Mouse (Mus musculus) thymus, postnatal 25 days (tissue): ENCODE results near the gene Clasrp.
A peak's percentile ranks its signal among the peaks of the same experiment; 100 is the strongest.

ENCODE experiments used
- DNase-seq: peaks from one replicate; pipeline ENCODE4 v3.0.0; 2022

Clasrp gene

DNA sequence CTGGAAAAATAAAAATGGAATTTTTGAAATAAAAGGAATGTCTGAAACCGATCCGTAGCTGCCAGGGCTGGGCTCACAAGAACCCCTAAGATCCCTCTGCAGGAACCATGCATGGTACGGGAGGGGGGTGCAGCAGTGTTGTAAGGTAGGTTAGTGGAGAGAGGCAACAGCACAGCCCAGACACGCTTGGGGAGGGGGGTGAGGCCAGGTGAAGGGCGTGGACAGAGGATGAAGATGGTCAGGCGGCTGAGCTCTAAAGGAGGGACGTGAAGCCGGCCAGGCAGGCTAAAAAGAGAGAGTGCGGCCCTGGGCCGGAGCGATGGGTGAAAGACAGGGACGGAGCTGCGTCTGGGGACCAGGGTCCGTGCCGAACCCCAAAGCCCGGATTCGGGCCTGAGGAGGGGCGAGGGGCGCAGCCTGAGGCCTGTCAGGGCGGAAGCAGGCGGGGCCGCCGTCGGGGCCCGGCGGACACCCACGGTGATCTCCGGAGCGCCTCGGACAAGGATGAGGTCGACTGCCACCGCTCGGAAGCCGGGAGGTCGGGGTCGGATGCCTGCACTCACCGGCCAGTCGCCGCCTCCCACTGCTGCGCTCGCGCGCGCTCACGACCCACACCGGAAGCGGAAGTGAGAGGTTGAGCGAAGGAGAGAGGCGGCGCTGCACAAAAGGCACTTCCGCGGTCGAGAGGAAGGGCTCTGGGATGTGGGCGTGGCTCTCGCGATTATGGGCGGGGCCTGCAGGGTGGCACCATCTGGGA lies at the start of gene Clasrp:
Gene Clasrp, minus strand, starts transcription at position 638 of the 757 bp plus-strand sequence.
- peak; percentile 97 for DNase-seq

GRCm38 (mm10) chr7:19652614-19653013 lies 48.3 kb upstream of the Clasrp start:
- DNase-seq: no peak

DNA sequence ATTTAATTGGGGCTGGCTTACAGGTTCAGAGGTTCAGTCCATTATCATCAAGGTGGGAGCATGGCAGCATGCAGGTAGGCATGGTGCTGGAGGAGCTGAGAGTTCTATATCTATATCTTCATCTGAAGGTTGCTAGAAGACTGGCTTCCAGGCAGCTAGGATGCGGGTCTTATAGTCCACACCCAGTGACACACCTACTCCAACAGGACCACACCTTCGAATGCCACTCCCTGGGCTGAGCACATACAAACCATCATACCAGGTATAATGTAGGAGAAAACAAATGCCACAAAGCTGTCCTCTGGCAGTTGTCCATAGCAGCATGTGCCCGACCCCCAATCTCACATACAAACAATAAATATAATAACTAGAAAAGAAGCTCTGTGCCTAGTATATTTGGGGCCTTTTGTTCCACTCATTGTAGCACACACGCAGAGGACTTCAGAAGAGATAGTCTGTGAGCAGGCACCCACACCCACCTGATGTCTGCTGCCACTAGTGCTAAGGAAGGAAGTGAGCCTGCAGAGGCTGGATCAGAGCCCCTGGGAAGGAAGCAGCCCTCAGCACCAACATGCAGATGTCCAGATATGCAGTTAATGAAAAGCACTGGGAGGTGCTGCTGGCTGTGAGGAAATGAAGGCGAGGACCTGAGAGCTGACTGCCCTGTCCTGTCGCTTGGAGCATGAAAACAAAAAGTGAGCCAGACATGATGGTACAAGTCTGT lies 46.9 kb upstream of the Clasrp start:
- no peak for DNase-seq

- DNase-seq: no peak
Observed at GRCm38 (mm10) chr7:19641223-19641622, 36.9 kb upstream of the Clasrp start.

DNA sequence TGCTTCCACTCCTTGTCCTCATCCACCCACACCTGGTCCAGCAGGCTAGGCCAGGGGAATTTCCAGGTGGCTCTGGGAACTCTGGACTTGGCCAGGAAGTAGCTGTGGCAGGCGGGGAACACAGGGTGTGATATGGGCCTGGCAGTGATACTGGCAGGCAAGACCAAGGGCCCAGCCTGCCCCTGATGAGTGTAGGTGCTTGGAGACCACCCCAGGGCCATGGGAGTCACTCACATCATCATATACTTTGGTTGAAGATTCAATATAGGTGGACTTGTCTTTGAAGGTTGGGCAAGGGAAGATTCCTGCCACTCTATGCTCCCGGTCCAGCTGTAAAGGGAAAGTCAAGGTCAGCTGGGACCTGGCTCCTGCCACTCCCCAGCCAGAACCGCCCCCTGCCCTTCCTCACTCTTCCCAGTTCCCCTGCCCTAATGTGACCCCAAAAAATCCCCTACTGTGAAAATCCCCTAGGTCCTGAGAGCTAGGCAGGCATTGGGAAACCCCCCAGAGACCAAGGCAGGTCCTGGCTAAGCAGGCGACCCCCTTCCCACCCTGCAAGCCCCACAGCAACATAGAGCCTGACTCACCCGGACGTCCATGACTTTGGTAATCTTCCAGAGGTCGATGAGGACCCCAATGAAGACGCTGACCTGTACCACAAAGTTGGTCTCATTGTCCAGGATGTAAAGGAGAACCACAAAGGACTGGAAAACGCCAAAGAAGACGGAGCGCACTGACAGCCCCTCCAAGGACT lies 31.0 kb upstream of the Clasrp start:
- DNase-seq: no peak

DNA sequence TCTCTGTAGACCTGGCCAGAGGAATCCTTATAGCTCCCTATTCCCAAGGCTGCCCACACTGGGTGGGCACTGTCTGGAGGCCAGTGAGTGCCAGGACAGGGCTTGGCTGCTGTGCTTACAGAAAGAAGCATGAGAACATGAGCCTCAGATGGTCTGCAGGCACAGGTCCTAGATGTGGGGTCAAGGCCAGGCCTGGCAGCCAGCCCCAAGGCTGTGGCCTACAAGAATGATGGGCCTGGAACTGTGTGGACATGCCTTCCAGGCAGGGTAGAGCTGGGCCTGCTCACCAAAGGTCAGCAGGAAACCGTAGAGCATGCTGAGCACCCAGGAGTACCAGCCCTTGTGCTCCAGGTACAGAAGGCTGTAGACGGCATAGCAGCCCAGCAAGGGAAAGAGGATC lies 30.3 kb upstream of the Clasrp start:
- DNase-seq: no peak

DNA sequence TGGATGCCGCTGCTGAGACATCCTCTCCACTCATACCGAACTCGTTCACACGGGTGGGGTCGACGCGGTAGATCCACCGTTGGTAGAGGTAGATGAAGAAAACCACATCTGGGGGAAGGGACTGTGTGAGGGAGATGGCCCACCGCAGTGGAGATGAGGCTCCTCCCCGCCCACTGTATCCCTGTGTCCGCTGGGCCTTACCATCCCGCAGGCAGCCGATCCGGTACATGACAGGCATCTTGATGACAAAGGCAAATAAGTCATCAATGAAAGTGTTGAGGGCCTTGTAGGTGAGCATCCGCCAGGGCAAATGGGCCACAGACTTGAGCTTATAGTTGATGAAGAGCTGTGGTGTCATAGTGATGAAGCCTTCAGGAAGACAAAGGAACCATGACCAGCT lies 29.6 kb upstream of the Clasrp start:
- no peak for DNase-seq

DNA sequence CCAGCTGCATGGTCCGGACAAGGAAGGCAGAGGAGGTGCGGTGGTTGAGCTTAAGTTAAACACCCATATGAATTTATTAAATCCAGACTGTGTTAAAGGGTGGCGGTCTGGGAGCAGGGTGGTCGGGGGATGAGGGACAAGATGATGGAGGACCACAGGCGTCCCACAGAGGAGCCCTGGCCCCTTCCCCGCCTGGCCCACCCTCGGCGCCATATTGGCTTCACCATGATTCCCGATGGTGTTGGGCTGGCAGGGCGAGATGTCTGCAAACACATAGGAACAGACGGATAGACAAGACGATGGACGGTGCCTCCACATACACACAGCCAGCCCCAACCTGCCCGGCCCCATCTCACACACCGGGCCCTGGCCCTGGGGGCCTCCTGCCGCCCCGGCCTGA lies 28.9 kb upstream of the Clasrp start:
- no peak for DNase-seq

DNA sequence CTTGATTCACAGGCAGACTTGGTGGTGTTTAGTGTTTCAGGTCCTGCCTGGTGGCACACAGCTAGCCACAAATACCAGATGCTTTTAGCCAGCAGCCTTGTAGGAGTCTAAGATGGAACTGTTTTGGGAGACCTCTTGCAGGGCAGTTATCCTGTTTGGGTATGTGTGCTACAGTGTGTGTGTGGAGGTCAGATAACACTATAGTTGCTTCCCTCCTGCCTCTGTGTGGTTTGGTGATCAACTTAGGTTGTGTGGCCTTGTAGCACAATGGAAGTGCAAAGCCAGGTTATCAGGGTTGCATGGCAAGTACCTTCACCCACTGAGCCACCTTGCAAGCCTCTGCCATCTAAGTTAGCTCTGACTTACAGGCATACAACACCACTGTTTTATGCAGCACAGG lies 28.4 kb upstream of the Clasrp start:
- DNase-seq: no peak

- no peak for DNase-seq
Observed at GRCm38 (mm10) chr7:19632275-19632674, 28.0 kb upstream of the Clasrp start.

- DNase-seq: peak; percentile 89
Observed at GRCm38 (mm10) chr7:19629361-19629734, 25.1 kb upstream of the Clasrp start, which contains the start of gene Relb. Relb (minus strand) TSS chr7:19629438.

DNA sequence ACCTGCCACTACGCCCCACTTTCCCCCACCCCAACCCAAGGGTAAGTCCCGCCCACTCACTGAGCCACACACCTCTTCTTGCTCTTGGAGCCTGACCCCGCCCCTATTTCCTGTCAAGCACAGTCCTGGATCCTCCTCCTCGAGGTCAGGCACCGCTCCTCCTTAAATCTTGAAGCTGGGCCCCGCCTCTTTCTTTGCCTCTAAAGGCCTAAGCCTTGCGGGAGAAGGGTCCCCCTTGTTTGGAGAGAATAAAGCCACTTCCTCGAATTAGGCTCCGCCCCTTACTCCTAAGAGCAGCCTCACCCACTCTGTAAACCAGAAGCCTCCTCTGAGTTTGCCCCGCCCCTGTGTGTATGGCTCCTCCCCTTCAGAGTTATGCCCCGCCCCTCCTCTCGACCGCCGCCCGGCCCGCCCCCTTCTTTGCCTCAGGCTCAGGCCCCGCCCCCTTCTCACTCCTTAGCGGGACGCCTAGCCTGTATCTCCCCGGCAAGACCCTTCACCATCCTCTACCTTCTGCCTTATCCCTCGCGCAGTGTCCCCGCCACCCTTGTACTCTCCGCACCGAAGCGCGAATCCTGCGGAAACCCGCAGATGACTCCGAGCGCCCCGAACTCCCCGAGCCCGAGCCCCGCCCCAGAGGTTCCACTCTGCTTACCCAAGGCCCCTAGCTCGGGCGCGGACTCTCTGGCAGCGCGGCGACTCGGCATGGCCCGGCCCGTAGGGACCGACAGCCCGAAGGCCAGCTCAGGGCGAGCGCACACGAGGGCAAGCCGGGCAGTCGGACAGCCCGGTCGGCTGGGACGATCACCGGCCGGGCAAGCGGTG lies 24.5 kb upstream of the Clasrp start:
- DNase-seq: peak; percentile 95

DNA sequence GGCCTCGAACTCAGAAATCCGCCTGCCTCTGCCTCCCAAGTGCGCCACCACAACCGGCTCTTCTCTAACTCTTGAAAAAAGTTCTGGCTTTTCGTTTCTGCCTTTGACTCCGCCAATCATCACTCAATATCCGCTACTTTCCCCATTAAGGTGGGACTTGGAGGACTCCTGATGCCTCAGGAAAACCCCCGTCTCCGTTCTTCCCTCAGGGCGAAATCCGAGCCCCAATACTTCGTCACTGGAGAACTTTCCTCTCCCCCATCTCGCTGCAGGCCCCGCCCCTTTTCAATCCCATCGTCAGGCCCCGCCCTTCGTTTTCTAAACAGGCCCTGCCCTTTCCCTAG lies 23.9 kb upstream of the Clasrp start:
- DNase-seq: no peak

DNA sequence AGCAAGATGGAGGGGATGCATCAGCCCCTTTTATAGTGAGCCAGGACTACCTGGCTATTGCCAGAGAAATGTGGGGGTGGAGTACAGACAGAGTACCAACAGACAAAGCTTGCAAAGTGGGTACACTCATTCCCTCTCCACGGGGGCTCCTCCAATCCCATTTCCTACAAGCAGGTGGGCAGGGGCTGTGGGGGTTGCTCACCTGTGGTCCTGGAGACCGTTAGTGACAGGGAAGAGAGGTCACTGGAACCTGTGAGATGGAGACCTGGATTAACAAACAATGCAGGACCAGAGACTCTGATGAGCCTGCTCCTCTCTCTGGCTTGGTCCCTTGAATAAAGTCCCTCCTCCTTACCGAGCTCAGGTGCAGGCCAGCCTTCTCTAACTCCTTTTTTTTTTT lies 23.4 kb upstream of the Clasrp start:
- no peak for DNase-seq

DNA sequence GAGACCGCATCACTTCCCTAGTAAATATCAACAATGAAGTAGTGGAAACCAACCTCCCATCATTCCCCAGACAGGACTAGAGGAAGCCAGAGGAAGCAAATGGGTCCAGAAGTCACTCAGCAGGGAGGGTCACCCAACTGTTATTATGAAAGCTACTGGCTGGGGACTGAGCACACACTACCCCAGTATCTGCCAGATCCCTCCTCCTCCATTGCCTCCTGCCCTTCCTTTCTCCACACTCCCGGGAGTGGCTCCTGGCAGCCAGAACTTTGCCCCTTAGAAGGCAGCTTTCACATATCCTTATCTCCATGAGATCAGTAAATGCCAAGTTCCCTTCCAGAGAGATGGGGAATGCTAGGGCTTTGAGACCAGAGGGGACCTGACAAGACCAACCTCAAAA lies 19.1 kb upstream of the Clasrp start:
- no peak for DNase-seq

DNA sequence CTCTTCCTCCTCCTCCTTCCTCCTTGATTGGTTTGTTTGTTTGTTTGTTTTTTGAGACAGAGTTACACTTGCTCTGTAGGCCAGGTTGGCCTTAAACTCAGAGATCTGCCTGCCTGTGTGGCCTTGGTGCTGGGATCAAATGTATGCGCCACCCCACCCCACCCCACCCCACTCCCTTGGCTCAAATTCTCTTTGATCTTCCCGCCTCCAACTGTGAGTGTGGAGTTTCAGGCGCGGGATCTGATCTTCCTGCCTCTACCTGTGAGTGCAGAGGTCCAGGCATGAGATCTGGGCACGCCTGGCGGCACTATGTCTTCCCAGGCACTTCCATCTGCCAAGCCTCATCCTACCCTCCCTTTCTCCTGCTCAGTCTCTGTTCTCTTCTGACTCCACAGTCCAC lies 18.0 kb upstream of the Clasrp start:
- DNase-seq: no peak

- DNase-seq: no peak
Observed at GRCm38 (mm10) chr7:19620811-19621210, 16.5 kb upstream of the Clasrp start.

DNA sequence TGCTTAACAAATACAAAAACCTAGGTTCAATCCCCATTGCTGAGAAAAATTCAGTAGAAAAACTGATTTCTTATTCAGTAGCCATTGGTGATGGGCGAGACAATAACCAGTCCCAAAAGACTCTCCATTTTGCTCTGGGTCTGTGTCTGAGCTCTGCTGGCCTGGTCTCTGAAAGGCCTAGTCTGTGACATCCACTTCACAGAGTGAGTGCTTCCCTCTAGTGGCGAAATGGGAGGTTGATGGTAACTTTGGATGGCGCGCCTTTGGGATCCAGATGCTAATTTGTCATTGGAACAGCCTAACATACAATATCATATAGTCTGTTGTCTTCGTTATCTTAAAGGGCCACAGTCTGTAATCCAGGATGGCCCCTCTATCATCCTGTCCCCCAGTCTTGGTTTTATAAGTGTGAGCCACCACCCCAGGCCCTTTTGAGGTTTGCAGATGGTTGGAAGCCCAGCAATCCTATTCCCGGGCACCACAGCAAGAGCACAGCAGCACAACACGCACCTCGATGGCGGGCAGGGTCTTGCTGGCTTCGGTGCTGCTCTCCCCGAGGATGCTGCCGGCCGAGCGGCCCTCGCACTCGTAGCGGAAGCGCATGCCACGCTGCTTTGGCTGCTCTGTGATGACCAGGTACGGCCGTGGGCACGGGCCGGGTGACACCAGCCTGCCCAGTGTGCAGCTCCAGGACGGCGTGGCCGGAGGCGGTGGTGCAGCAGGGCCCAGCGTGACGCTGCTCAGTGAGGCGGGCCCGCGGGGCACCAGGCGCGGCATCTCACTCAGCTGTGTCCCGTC lies 14.9 kb upstream of the Clasrp start:
- DNase-seq: peak; percentile 65

DNA sequence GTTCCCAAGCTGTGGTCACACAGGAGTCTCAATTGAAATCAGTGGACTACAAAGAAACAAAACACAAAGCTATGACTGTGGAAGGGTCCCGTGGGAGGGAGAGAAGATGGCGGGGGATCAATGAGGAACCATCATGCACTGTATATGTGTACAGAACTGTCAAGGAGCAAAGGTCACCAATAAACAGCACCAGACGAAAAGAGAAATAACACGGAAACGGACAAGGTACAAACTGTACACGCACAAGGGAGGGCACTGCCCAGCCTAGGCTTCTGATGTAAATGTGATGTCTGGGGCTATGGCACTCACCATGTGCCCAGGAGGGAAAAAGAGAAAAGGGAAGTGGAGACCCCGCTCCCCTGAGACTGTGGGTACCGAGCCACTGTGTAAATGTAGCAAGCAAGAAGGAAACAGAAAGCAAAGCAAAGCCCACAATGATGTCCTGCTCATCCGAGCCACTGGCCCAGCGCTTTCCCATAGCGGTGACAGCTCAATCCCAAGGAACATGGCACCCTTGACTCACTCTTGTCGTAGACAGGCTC lies 10.8 kb upstream of the Clasrp start:
- DNase-seq: no peak

DNA sequence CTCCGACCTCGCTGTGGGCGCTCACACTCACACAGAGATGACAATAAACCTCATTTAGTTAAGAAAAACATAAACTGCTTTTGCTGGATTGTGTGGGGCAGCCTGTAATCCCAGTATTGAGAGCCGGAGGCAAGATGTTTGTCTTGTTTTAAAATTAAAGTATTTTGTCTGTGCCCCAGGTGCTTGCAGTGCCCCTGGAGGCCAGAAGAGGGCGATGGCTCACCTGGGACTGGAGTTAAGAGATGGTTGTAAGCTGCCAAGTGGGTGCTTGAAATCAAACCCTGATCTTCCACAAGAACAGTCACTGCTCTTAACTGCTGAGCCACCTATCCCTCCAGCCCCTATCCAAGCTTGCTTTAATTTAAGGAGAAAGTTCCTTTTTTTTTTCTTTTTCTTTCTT lies 6.7 kb upstream of the Clasrp start:
- no peak for DNase-seq

DNA sequence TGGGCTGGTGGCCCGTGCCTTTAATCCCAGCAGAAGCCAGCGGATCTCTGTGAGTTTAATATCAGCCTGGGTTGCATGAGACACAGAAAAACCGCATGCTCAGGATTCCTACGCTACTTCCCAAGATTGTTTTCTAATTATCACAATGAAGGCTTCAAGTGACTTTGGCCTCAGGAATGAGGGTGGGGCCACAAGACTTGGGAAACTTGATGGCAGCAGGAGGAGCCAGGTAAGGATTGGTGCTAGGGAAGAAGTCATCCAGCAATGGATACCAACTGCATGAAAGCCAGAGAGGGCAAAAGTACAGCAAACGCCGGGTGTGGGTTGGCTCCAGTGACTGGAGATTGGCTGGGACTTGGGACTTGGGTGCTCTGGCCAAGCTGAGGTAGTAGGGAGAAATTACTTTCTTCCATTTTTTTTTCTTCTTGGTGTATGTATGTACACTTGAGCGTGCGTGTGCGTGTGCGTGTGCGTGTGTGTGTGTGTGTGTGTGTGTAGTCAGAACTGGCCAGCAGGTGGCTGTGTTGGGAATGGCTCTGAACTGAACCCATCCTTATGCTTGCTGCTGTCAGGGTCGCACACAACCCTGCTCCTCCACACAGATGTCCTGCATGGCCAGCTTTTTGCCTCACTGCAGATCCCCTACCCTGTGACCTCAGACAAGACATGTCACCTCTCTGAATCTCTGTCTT lies 5.5 kb upstream of the Clasrp start:
- no peak for DNase-seq
